Mouse (Mus musculus) cerebellum, adult 2 months (tissue): Measurements from ENCODE around the gene Tfr2. TPM values are rescaled to one million over a fixed set of nuclear protein-coding genes. Genes with fewer than 3 reads are reported as not detected.

Source experiments
- DNase-seq, 2 experiments: peaks; one replicate each; pipeline ENCODE4 v3.0.0; 2021
- H3K27ac ChIP-seq: fragments of 200-500 bp; 2 replicates; pipeline ENCODE4 v1.5.1; 2012; ENCODE audit warnings: low read length, control low read depth, inconsistent platforms; ENCODE audit not compliant: insufficient read depth
- H3K27me3 ChIP-seq: fragments of 200-500 bp; 2 replicates; pipeline ENCODE4 v1.6.1; 2012; ENCODE audit warnings: inconsistent platforms, mild to moderate bottlenecking, low read length, moderate library complexity; ENCODE audit not compliant: control insufficient read depth, insufficient read depth
- H3K4me1 ChIP-seq: fragments of 200-500 bp; 2 replicates; pipeline ENCODE4 v1.6.1; 2011; ENCODE audit warnings: low read length; ENCODE audit not compliant: control insufficient read depth, insufficient read depth
- H3K4me3 ChIP-seq: fragments of 200-500 bp; replicated peaks from 2 replicates; pipeline ENCODE3; 2011; ENCODE audit warnings: mild to moderate bottlenecking, low read depth, low read length, control low read depth; ENCODE audit not compliant: insufficient read depth
- CTCF ChIP-seq: fragments of 200-500 bp; IDR thresholded peaks from 2 replicates; pipeline ENCODE4 v1.5.1; 2011; ENCODE audit warnings: low read depth, mild to moderate bottlenecking, control low read depth, low read length, moderate library complexity, borderline replicate concordance; ENCODE audit not compliant: insufficient read depth
- POLR2A ChIP-seq: fragments of 200-500 bp; IDR thresholded peaks from 2 replicates; pipeline ENCODE4 v1.6.1; 2011; ENCODE audit warnings: low read length, control low read depth, borderline replicate concordance; ENCODE audit not compliant: insufficient read depth
- WGBS: fragments of 180-500 bp; shearing (Covaris S2); methylation state at CpG from one replicate; pipeline ENCODE4 v1.1.7; 2018; 5-methylcytosine and 5-hydroxymethylcytosine counted together
- polyA plus RNA-seq: library from polyadenylated mRNA; depleted of rRNA; stranded (reverse); fragments of >200 nt; gene quantifications from 2 replicates; pipeline ENCODE4 v1.2.3, GENCODE M21; 2012

Tfr2 gene
- polyA plus RNA-seq, 1 experiment: 6.8 TPM

DNA sequence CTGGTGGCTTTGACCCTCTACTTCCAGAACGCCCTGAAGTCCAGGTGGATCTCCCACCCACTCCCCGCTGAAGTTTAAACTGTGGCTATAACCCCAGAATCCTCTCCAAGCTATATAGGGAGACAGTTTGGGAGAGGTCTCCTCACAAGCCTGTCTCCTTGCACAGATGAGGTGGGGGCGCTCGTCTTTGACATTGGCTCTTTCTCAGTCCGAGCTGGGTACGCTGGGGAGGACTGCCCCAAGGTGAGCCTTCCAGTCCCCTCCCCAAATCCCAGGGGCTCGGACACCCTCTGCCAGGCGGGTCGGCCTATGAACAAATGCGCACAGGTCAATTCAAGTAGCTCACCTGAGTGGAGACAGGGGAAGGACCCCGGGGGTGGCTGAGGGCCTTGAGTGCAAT lies 15.7 kb upstream of the Tfr2 start:
- TF ChIP-seq POLR2A: no peak
- TF ChIP-seq CTCF: no peak
- H3K27ac ChIP-seq: no peak overlapping the region
- H3K4me1 ChIP-seq: peaks cover 13% of the 10 kb centered on the region
- H3K4me3 ChIP-seq: peak overlapping the region; percentile 96
- H3K27me3 ChIP-seq: no peaks in the 10 kb centered on the region
- no peak for DNase-seq
- WGBS: 42% methylated on average over 11 of the region's 11 CpGs

GRCm38 (mm10) chr5:137561556-137561955 lies 8.1 kb upstream of the Tfr2 start:
- Histone ChIP-seq H3K4me3 (no peak overlapping the region), H3K4me1 (no peaks in the 10 kb centered on the region), H3K27ac (no peak overlapping the region), H3K27me3 (no peaks in the 10 kb centered on the region)
- WGBS: 42% methylated on average over 6 of the region's 6 CpGs
- no peak for TF ChIP-seq POLR2A
- no peak for TF ChIP-seq CTCF
- no peak for DNase-seq

GRCm38 (mm10) chr5:137562965-137563364 lies 6.7 kb upstream of the Tfr2 start:
- Histone ChIP-seq H3K27me3 (no peaks in the 10 kb centered on the region), H3K4me3 (no peak overlapping the region), H3K27ac (no peak overlapping the region), H3K4me1 (no peaks in the 10 kb centered on the region)
- WGBS: 61% methylated on average over 10 of the region's 10 CpGs
- TF ChIP-seq CTCF (no peak), POLR2A (no peak)
- no peak for DNase-seq

DNA sequence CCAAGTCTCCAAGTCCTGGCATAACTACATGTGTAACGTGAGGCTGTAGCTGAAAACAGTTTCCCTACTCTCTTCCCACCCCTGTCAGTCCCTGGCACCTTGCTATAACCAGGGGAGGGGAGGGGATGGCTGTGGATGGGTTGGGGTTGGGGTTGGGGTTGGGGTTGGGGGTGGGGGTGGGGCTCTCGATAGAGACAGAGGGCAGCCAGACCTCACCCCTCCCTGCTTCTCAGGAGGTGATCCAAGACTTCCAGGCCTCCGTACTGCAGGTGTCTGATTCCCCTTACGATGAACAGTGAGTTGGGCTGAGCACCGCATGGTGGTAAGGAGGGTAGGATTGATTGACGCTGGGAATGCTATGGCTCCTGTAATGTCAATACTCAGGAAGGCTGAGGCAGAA lies 3.9 kb upstream of the Tfr2 start:
- Histone ChIP-seq H3K27ac (no peak overlapping the region), H3K4me1 (no peaks in the 10 kb centered on the region), H3K4me3 (no peak overlapping the region), H3K27me3 (no peaks in the 10 kb centered on the region)
- 39% methylated on average over 6 of the region's 6 CpGs for WGBS
- TF ChIP-seq POLR2A (no peak), CTCF (no peak)
- no peak for DNase-seq

DNA sequence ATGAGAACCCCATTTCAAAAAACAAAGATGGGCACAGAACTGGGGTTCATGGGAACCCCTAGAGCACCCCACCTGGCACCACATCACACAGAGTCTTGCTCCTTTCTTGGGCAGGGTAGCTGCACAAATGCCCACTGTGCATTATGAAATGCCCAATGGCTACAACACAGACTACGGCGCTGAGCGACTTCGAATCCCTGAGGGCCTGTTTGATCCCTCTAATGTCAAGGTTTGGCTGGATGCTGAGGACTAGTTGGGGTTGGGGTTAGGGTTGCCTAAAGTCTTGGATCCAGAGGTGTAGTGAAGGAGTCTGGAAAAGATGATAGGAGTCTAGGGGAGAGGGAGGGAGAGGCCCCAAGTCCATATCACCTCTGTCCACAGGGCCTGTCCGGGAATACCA lies 3.2 kb upstream of the Tfr2 start:
- TF ChIP-seq CTCF (no peak), POLR2A (no peak)
- no peak overlapping the region for H3K4me3 ChIP-seq
- 96% methylated on average over 5 of the region's 5 CpGs for WGBS
- H3K4me1 ChIP-seq: no peaks in the 10 kb centered on the region
- H3K27me3 ChIP-seq: no peaks in the 10 kb centered on the region
- H3K27ac ChIP-seq: no peak overlapping the region
- DNase-seq: no peak

- no peak for TF ChIP-seq POLR2A
- no peak for TF ChIP-seq CTCF
- no peaks in the 10 kb centered on the region for H3K27me3 ChIP-seq
- WGBS: 56% methylated on average over 8 of the region's 8 CpGs
- H3K4me3 ChIP-seq: no peak overlapping the region
- no peaks in the 10 kb centered on the region for H3K4me1 ChIP-seq
- H3K27ac ChIP-seq: no peak overlapping the region
- no peak for DNase-seq
These were observed 1.3 kb upstream of the Tfr2 start for GRCm38 (mm10) chr5:137568223-137568798.

DNA sequence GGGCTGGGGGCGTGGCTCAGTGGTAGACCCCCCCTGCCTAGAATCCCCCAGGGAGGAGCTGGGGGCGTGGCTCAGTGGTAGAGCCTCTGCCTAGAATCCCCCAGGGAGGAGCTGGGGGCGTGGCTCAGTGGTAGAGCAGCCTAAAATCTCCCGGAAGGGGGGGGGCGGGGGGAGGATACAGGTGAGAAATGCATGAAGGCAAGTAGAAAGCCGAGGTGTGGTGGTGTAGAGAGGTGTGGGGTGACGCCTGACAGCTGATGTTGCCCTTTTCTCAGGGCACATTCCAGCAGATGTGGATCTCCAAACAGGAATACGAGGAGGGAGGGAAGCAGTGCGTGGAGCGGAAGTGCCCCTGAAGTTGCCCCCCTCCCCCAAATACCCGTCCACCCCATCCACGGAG lies 609 bp upstream of the Tfr2 start:
- WGBS: 71% methylated on average over 12 of the region's 12 CpGs
- H3K27me3 ChIP-seq: no peaks in the 10 kb centered on the region
- no peak overlapping the region for H3K4me3 ChIP-seq
- TF ChIP-seq POLR2A (no peak), CTCF (no peak)
- no peak for DNase-seq
- no peaks in the 10 kb centered on the region for H3K4me1 ChIP-seq
- H3K27ac ChIP-seq: no peak overlapping the region

- Histone ChIP-seq H3K4me3 (no peak overlapping the region), H3K4me1 (no peaks in the 10 kb centered on the region), H3K27me3 (no peaks in the 10 kb centered on the region), H3K27ac (no peak overlapping the region)
- 16% methylated on average over 7 of the region's 7 CpGs for WGBS
- no peak for DNase-seq
- TF ChIP-seq CTCF (no peak), POLR2A (no peak)
These were observed 541 bp downstream of the Tfr2 start for GRCm38 (mm10) chr5:137570181-137570580.
